Mouse (Mus musculus) MN1 (cell line): ENCODE data around the gene Trim17.
"Not testable (repeated sequence)": the region's sequence is repeated elsewhere in the genome, so short reads cannot be mapped to it uniquely, and the experiment has no call there.

Source experiments
- DNase-seq: peaks from one replicate; pipeline ENCODE4 v3.0.0-alpha.2; 2016; ENCODE audit warnings: low spot score

Gene Trim17

GRCm38 (mm10) chr11:58947798-58948528, 6.5 kb upstream of the Trim17 start:
- DNase-seq, result peak; percentile 75

GRCm38 (mm10) chr11:58948542-58949479, 5.7 kb upstream of the Trim17 start, which contains the start of gene Hist3h2ba:
Gene Hist3h2ba (plus strand): TSS chr11:58948920.
- peak; percentile 99 for DNase-seq

GRCm38 (mm10) chr11:58949480-58950431, 4.7 kb upstream of the Trim17 start:
- peak; percentile 86 for DNase-seq

DNA sequence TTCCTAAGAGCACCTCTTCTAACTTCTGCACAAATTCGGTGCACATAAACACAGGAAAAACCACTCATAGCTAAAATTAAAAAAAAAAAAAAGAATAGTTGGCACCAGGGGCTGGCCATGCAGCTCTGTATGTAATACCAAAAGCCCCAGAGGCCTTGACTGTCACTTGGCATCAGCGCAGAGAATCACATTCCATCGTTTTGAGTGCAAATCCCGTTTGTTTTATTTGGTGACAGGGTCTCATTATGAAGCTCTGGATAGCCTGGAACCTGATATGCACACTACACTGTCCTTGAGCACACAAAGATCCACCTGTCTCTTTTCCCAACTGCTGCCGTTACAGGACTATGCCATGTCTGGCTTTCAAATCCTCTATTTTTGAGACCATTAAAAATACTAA, 3.3 kb upstream of the Trim17 start:
- DNase-seq, result no peak

- peak; percentile 71 for DNase-seq
These were observed 925 bp upstream of the Trim17 start for GRCm38 (mm10) chr11:58953351-58954169.

- DNase-seq, result not testable (repeated sequence)
These were observed 390 bp upstream of the Trim17 start for GRCm38 (mm10) chr11:58954170-58954419.

- peak; percentile 54 for DNase-seq
These were observed 820 bp downstream of the Trim17 start for GRCm38 (mm10) chr11:58955143-58955867.

DNA sequence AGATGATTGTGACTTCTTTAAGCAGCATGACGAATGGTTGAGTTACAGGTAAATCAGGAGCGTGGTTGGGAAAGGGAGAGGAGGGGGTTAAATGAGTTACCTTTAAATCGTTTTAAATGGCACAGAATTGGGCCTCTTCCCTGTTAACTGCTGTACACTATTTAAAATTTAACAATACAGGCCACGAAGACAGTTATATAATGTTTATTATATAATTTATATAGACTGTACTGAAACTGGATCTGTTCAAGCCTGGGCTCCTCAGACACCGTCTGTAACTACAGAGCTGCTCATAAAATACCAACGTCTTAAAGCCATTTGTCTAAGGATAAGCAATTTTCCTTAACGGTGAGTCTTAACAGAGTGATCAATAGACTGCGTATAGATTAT, 1.4 kb downstream of the Trim17 start:
- no peak for DNase-seq

- no peak for DNase-seq
These were observed 2.9 kb downstream of the Trim17 start for GRCm38 (mm10) chr11:58957226-58957914.

- DNase-seq, result no peak
These were observed 4.1 kb downstream of the Trim17 start for GRCm38 (mm10) chr11:58958536-58958935.

DNA sequence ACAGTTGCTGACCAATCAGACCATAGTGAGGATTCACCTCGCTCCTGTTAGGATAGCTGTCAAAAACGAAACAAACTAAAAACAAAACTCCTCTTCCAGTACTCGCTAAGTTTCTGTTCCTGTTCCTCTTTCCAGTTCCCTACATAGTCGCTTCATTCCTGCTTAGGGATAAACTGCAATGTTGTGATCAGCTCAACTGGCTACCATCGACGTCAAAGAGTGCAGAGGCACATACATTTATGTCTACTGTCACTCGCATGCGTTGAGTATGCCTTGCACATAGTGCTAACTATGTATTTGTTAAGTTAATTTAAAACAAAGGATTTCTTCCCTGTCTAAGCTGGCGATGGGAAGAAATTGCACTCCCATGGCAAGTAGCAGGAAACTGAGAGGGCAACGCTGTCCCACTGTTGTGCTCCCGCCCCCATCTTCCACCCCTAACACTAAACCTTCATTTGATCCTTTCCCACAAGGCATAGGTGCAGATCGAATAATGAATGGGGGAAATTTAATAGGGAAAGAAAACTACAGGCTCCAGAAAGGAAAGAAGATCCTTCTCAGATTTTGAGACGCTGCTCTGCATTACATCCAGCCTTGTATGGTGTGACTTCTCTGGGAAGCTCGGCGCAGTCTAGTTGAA, 4.8 kb downstream of the Trim17 start:
- DNase-seq, result no peak

DNA sequence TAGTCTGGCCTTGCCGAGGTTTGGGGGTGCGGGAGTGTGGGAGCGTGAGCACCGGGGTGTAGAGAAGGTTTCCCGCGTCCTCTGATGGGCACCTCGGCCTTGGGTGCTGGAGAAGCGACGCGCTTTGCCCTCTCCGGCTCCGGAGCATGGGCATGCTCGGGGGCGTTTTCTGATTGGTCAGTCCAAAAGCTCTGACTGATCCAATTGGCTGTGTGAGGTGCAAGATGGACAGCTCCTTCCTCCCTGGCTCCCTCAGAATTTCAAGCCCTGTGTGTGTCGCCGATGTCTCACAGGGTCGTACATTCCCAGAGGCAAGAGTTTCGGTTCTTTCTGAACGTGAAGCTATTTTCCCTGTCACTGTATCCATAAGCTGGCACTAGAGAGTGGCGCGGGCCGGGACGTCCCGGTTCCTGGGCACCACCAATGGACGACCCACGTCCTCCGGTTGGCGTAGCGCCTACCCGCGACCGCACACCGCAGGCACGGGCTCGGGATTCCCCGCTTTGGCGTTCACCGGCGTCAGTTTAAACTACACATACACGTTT, 5.5 kb downstream of the Trim17 start:
- DNase-seq, result no peak

DNA sequence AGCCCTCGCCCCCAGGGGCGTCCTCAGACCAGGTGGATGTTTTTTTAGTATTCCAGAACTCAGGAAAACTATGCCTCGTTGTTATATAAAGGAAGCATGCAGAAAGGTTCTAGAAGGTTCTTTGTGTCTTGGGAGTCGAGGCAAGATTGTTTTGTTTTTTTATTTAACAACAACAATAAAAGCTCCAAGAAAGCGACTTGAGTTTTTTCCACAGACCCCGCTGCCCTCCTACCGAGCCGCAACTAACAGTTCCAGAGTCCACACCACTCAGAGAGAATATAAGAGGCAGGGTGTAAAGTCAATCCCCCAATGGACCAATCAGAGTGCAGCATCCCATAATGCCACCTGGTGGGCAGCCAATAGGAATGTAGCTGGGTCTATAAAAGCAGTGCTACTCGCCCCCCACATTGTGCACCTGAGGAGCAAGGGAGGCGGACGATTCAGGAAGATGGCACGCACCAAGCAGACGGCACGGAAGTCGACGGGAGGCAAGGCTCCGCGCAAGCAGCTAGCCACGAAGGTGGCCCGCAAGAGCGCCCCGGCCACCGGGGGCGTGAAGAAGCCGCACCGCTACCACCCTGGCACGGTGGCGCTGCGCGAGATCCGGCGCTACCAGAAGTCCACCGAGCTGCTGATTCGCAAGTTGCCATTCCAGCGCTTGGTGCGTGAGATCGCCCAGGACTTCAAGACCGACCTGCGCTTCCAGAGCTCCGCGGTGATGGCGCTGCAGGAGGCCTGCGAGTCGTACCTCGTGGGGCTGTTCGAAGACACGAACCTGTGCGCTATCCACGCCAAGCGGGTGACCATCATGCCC, 7.1 kb downstream of the Trim17 start:
- no peak for DNase-seq

- no peak for DNase-seq
These were observed 9.1 kb downstream of the Trim17 start for GRCm38 (mm10) chr11:58963543-58963942.

DNA sequence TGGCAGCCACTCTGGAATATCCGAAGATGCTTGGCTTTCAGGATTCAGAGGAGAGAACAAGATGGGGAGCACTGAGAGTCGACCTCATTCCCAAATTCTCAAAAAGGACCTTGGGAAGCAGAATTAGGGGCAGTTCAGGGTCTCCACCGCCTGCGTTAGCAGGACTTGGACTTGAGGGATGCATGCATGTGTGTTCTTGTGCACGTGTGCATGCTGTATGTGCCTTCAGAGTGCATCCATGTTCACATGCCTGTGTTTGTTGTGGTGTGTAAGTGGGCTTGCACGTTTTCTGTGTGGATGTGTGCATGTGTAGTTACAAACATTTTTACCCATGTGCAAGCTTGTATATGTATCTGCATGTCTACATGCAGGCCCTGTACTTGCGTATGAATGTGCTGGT, 9.7 kb downstream of the Trim17 start:
- DNase-seq, result no peak

- DNase-seq, result no peak
These were observed 10.7 kb downstream of the Trim17 start for GRCm38 (mm10) chr11:58965001-58965760.

DNA sequence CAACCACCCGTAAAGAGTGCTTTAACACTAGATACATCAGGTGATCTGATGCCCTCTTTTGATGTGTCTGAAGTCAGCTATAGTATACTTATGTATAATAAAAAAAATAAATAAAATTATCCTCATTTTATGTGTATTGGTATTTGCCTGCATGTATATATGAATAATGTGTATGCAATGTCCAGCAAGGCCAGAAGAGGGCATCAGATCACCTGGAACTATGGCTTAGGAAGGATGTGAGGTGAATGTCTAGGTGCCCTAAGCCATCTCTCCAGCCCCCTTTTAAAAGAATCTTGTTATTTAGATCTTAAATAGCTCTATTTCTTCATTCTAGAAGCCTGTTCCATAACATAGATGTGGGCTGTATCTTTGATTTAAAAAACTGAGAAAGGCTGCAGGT, 12.9 kb downstream of the Trim17 start:
- no peak for DNase-seq

GRCm38 (mm10) chr11:58968551-58968950, 14.1 kb downstream of the Trim17 start:
- no peak for DNase-seq
